In genomic region chr8:112404087-112404486, GRCm38 (mm10) we compare ENCODE assay signal across 13 mouse cellular contexts.
DNase-seq lines count a peak whose midpoint lies in the region; ATAC-seq lines count a peak whose summit lies in the region.
"Had no signal": no experiment of that assay in that cellular context is flagged by ENCODE, and none has a peak within 500 bp of the region (broad histone marks: within the 10 kb centered on the region; RNA-seq: fewer than 3 reads in every experiment).

No protein-coding gene starts in this region.

- H3K4me2 ChIP-seq in kidney, embryonic 14.5 days (replicated peaks; ENCODE audit: low read depth, low read length), result no peak overlapping the region

- no peaks in the 10 kb centered on the region for H3K36me3 ChIP-seq in kidney, embryonic 14.5 days (ENCODE audit: control insufficient read depth, insufficient read depth, low read length)

- no peak for DNase-seq in kidney, adult 18-20 months
- DNase-seq in ovary, postnatal 14 days (ENCODE audit: low spot score), result peak; percentile 7
- no peak for DNase-seq in ovary, postnatal 10 days (ENCODE audit: low spot score)
- peak; percentile 38 for DNase-seq in embryo, embryonic 11.5 days (ENCODE audit: low read depth, low spot score)
- DNase-seq in mesoderm, embryonic 11.5 days (ENCODE audit: low read depth, low spot score), result peak; percentile 51
- DNase-seq in MN1 (ENCODE audit: low spot score), result no peak
- DNase-seq: adrenal gland, adult 2 months; cerebellum, postnatal 36 days; heart, postnatal 14 days had no signal

- H3K27ac ChIP-seq in kidney, embryonic 14.5 days (ENCODE audit: low read depth, low read length), result no peak overlapping the region
- H3K27ac ChIP-seq: liver, embryonic 14.5 days had no signal

- H3K27me3 ChIP-seq in kidney, embryonic 14.5 days (ENCODE audit: control insufficient read depth, insufficient read depth, low read length), result no peaks in the 10 kb centered on the region
- H3K27me3 ChIP-seq: Patski had no signal

- no peak overlapping the region for H3K4me3 ChIP-seq in kidney, embryonic 14.5 days (ENCODE audit: low read length)

- no peaks in the 10 kb centered on the region for H3K9me3 ChIP-seq in kidney, embryonic 14.5 days (ENCODE audit: control insufficient read depth, low read length)

- no peaks in the 10 kb centered on the region for H3K4me1 ChIP-seq in kidney, embryonic 14.5 days (ENCODE audit: control insufficient read depth, insufficient read depth, low read length)

- 0% methylated on average over 2 of the region's 2 CpGs for WGBS in kidney, embryonic 14.5 days

- peak; percentile 71 for ATAC-seq in kidney, embryonic 14.5 days (ENCODE audit: low FRiP score, low TSS enrichment)
- ATAC-seq in monocyte, adult 5-6 weeks (replicated peaks; ENCODE audit: insufficient number of reproducible peaks, low FRiP score, low TSS enrichment, poor library complexity, severe bottlenecking), result no peak
- ATAC-seq: Patski had no signal

- H3K9ac ChIP-seq in kidney, embryonic 14.5 days (ENCODE audit: low read depth, low read length), result no peak overlapping the region
- H3K9ac ChIP-seq: liver, embryonic 14.5 days had no signal

Comparison
In these comparisons a context has a peak if more than half of its experiments do, and no peak if none do; other contexts are left out.
1. DNase-seq: peak in ovary, postnatal 14 days (single experiment), embryo, embryonic 11.5 days (single experiment) and mesoderm, embryonic 11.5 days (single experiment); none in kidney, adult 18-20 months (single experiment), ovary, postnatal 10 days (single experiment) and MN1 (single experiment).